Mouse (Mus musculus) B cell, adult 2 months (primary cell): ENCODE measurements around the gene Bmp7.

ENCODE experiments used
- DNase-seq, 2 experiments: peaks; one replicate each; pipeline ENCODE4 v3.0.0; 2022

Bmp7 gene

GRCm38 (mm10) chr2:172939639-172940002 lies 500 bp downstream of the Bmp7 start:
- DNase-seq, result no peak

GRCm38 (mm10) chr2:172938761-172939638 lies 1.1 kb downstream of the Bmp7 start:
- no peak for DNase-seq

GRCm38 (mm10) chr2:172937326-172938190 lies 2.6 kb downstream of the Bmp7 start:
- no peak for DNase-seq

DNA sequence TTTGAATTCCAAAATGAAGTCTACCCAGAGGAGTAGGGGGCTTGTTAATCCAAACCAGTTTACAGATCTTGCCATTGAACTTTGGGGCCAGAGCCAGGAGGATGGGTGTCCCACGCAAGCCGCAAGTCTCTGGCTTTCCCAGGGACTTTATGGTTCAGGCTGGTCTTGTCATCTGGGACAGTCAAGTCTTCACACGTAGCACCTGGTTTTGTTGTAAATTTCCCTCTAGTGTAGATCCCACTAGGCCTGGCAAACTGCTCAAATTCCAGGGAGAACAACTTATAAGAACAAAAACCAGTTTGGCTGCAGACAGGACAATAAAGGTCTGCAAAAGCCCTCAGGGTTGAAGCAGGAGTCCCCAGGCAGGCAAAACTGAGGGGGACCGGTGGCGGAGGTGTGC lies 3.3 kb downstream of the Bmp7 start:
- no peak for DNase-seq

GRCm38 (mm10) chr2:172935776-172936562 lies 4.2 kb downstream of the Bmp7 start:
- no peak for DNase-seq

DNA sequence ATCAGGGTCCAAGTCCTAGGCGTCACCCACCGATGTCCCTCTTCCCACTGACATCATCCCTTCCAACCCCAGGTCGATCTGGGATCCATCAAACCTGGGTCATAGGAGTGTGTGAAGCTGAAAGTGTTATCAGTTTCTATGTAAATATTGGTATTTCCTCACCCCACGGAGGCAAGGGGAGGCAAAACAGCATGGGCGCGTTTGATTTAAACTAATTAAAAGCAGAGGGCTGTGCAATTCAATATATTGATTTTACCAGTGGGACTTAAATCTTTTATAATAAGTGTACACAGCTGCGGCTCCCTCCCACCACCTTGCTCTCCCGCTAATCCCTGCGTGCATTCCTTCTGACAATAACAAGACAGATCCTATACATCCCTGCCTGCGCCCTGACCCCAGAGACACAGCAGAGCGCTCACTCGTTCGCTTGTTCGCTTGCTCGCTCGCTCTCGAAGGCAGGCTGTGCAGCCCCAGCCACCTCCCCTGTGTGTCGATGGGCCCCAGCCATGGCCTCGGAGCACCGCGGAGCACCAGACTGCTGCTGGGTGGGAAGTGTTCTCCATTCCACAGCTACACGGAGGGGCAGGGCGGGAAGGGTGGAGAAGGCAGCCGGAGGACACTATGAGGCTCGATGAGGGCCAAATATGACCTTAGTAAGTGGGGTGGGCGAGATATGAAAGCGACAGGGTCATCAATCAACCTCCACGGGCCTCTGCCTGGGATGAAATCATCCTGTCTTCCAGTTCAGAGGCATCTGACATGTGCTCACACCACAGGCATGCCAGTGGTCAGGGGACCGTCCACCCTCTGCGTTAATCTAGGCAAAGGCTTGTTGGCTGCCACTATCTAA lies 5.0 kb downstream of the Bmp7 start:
- no peak for DNase-seq

GRCm38 (mm10) chr2:172934420-172934788 lies 5.7 kb downstream of the Bmp7 start:
- no peak for DNase-seq

DNA sequence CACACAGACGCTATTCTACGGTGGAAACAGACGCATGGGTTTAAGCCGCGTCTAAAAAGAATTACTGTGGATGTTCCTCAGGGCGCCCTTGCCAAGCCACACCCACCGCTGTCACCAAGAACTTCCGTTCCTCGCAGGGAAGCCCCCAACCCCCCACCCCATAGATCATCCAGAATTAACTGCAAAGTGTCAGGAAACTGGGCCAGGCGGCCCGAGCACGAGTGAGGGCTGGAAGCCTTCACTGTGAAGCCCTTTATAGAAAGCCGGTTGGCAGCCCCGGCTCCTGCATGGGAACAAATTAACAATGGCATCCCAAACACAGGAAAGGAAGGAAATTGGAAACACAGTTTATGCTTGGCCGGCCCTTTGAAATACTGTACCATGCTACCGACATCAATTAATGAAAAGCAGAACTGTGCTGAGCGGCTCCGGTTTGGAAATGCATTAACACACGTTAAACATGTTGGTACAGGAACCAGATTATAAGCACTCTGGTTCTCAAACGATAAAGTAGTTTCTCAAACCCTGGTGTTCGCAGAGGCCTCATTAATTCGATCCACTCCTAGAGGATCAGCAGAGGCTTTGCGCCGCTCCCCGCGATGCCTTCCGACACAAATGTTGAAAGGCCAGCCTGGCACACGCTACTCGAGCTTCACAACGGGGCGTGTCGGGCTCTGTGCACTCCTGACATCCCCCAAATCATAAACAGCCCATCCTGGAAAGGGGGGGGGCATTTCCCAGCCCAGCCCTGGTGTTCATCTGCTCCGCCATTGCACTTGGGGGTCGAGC lies 6.3 kb downstream of the Bmp7 start:
- no peak for DNase-seq

DNA sequence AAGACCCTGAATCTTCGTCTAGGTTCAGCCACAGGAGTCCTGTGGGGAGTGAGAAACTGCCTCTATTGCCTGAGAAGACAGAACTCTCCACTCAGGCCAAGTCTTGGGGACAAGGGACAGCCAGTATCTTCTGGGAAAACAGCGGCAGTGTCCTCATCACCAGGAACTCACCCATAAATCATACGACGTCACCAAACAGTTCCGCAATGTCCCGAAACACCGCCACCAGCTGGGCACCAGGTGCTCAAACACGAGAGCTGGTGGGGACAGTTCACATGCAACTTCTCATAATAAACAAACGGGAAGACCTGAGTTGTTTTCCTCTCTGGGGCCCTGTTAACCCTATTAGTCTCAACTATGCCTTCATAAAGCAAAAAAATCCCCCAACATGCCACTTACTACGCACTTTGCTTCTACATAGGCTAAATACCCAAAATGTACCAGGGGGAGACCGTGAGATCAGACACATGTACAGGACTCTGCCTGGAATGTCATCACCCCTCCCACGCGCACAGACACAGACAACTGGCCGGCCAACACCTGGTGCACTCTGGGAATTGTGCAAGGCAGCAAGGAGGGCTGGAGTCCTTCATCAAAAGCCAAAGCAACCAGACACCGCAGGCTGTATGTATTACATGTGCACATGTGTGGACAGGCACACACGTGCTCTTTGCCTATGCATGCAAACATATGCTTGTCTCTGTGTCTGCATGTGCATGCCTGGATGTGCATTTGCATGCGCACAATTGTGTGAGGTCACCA lies 8.8 kb downstream of the Bmp7 start:
- DNase-seq, result no peak

GRCm38 (mm10) chr2:172929905-172930436 lies 10.2 kb downstream of the Bmp7 start:
- no peak for DNase-seq

DNA sequence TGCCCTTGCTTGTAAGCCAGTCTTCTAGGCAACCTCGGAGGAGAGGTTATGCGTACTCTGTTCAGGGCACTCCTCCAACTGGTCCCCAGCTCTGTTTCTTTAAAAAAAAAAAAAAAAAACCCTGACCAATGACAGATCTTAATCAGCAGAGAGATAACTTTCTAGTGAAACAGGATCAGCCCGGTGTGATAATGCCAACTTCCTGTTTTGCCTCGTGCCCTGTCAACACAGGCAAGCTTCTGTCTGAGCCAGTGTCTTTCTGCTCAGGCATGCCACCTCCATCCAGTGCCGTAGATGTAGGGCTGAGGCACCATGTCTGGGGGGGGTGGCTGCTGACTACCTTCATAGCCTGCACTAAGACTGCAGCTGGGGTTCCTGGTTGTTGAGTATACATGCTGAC lies 12.5 kb downstream of the Bmp7 start:
- DNase-seq, result no peak

DNA sequence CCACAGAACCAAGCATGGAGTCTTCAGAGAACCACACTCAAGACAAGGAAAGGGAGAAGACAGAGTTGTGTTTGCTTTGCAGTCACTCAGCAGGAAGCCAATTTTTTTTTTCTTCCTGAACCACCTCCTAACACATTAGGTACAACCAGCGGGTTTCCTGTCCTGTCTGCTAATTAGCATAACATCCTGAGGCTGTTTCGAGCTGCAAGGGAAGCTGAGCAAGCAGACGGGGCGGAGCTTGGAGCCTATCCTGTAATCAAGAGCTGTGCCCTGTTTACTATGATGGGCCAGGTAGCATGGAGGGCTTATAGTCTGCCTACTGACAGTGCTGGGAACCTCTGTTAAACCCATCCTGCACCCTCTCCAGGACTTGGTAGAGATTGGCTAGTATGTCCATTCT lies 13.8 kb downstream of the Bmp7 start:
- DNase-seq, result no peak

GRCm38 (mm10) chr2:172924961-172925360 lies 15.2 kb downstream of the Bmp7 start:
- DNase-seq, result no peak

- no peak for DNase-seq
These were observed 16.9 kb downstream of the Bmp7 start for GRCm38 (mm10) chr2:172923198-172923597.

DNA sequence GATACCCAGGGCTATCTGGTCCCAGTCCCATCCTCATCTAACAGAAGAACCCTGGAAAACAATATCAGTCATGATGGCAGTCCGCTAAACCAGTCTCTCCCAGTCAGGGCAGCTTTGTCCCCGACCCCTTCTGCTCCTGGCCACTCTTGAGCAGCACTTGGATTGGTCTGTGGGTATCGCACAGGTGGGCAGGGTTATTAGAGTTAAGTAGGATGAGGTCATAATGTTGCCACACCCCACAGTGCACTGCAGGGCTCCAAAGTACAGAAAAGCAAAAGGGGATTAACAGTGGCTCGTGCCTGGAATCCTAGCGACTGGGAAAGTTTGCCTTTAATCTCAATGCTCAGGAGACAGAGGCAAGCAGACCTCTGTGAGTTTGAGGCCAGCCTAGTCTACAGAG lies 17.5 kb downstream of the Bmp7 start:
- no peak for DNase-seq

- DNase-seq, result no peak
These were observed 26.1 kb downstream of the Bmp7 start for GRCm38 (mm10) chr2:172914018-172914417.

GRCm38 (mm10) chr2:172911715-172912114 lies 28.4 kb downstream of the Bmp7 start:
- no peak for DNase-seq

- DNase-seq, result no peak
These were observed 29.0 kb downstream of the Bmp7 start for GRCm38 (mm10) chr2:172911157-172911556.

GRCm38 (mm10) chr2:172909463-172909862 lies 30.7 kb downstream of the Bmp7 start:
- DNase-seq, result no peak

GRCm38 (mm10) chr2:172906146-172906545 lies 34.0 kb downstream of the Bmp7 start:
- no peak for DNase-seq
